Mouse (Mus musculus) embryonic facial prominence, embryonic 15.5 days (tissue): ENCODE results near the gene Clstn2. TPM values are rescaled to one million over a fixed set of nuclear protein-coding genes. Genes with fewer than 3 reads are reported as not detected.

Source experiments
- ATAC-seq: fragments of 200-750 bp; cut with Nextera tagmentation; 2 replicates; pipeline ENCODE4 v1.8.0; 2017; ENCODE audit warnings: low read depth, moderate TSS enrichment; ENCODE audit not compliant: insufficient number of reproducible peaks, low FRiP score, low TSS enrichment
- H3K27ac ChIP-seq: fragments of 300-500 bp; sonication (generic); replicated peaks from 2 replicates; pipeline ENCODE4 v1.5.1; 2015; ENCODE audit warnings: mild to moderate bottlenecking, inconsistent platforms
- H3K27me3 ChIP-seq: fragments of 300-500 bp; sonication (generic); 2 replicates; pipeline ENCODE4 v1.6.1; 2015; ENCODE audit warnings: inconsistent platforms
- H3K36me3 ChIP-seq: fragments of 300-500 bp; sonication (generic); 2 replicates; pipeline ENCODE4 v1.6.1; 2015; ENCODE audit warnings: mild to moderate bottlenecking, inconsistent platforms
- H3K4me1 ChIP-seq: fragments of 300-500 bp; sonication (generic); 2 replicates; pipeline ENCODE4 v1.6.1; 2015; ENCODE audit warnings: inconsistent platforms
- H3K4me2 ChIP-seq: fragments of 300-500 bp; sonication (generic); replicated peaks from 2 replicates; pipeline ENCODE4 v1.6.1; 2015; ENCODE audit warnings: mild to moderate bottlenecking, inconsistent platforms
- H3K4me3 ChIP-seq: fragments of 300-500 bp; sonication (generic); replicated peaks from 2 replicates; pipeline ENCODE4 v1.5.1; 2015; ENCODE audit warnings: mild to moderate bottlenecking, inconsistent platforms
- H3K9ac ChIP-seq: fragments of 300-500 bp; sonication (generic); 2 replicates; pipeline ENCODE4 v1.6.1; 2015; ENCODE audit warnings: inconsistent platforms
- H3K9me3 ChIP-seq: fragments of 300-500 bp; sonication (generic); replicated peaks from 2 replicates; pipeline ENCODE4 v1.6.1; 2016; ENCODE audit warnings: inconsistent platforms
- WGBS: fragments of 180-500 bp; shearing (Covaris S2); methylation state at CpG from one replicate; pipeline ENCODE4 v1.1.7; 2015; 5-methylcytosine and 5-hydroxymethylcytosine counted together
- polyA plus RNA-seq: library from polyadenylated mRNA; unstranded; fragments of >200 nt; fragmentation: Nextera tagmentation; extraction: Ambion mirVana; gene quantifications from 2 replicates; pipeline ENCODE4 v1.2.1, GENCODE M21; 2015

The Clstn2 gene
- polyA plus RNA-seq, 1 experiment from 2014 or later = 3.3 TPM

DNA sequence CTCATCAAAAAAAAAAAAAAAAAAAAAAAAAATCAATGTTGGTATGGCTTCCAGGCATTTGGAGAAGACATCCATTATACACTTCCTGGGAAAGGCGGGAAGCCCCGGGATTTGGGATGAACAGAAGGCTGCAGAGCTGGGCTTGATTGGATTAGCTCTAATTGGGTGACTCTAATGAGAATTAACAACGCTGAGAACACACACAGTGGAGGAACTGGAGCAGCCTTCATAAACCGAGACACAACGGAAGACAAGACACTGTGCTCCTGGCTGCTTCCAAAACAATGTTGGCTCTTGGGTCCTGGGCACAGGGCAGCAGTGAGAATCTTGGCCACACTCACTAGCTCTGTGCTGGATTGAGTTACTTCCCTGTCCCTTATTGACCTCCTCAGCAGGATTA lies 360.3 kb downstream of the Clstn2 start:
- H3K4me3 ChIP-seq = no peak overlapping the region
- no peaks in the 10 kb centered on the region for H3K36me3 ChIP-seq
- no peak overlapping the region for H3K27ac ChIP-seq
- no peak overlapping the region for H3K4me2 ChIP-seq
- H3K9me3 ChIP-seq = no peaks in the 10 kb centered on the region
- H3K9ac ChIP-seq = no peak overlapping the region
- ATAC-seq = no peak
- H3K4me1 ChIP-seq = no peaks in the 10 kb centered on the region
- no peaks in the 10 kb centered on the region for H3K27me3 ChIP-seq
- 14% methylated on average over 5 of the region's 5 CpGs for WGBS

- no peaks in the 10 kb centered on the region for H3K36me3 ChIP-seq
- H3K9me3 ChIP-seq = no peaks in the 10 kb centered on the region
- ATAC-seq = no peak
- WGBS = 23% methylated on average over 1 of the region's 1 CpGs
- H3K4me3 ChIP-seq = no peak overlapping the region
- H3K4me2 ChIP-seq = no peak overlapping the region
- no peaks in the 10 kb centered on the region for H3K27me3 ChIP-seq
- H3K9ac ChIP-seq = no peak overlapping the region
- no peaks in the 10 kb centered on the region for H3K4me1 ChIP-seq
- H3K27ac ChIP-seq = no peak overlapping the region
These were observed 360.8 kb downstream of the Clstn2 start for GRCm38 (mm10) chr9:97672224-97672623.

DNA sequence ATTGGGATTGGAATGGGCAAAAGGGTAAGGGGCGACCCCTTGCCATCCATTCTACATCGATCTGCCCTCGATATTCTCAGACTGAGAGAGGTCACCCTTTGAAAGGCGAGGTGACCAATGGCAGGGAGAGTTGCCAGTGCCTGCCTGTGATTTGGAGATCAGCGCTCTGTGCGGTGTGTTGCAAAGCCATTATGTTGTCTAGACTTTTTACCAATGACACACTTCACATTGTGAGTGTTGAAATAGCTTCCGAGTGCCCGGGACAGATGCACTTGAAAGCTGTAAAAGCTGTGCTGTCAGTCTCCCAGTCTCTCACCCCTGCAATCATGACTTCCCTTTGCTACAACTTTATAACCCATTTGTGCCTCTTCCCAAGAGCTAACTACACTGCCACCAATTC lies 362.3 kb downstream of the Clstn2 start:
- H3K4me3 ChIP-seq = no peak overlapping the region
- H3K9ac ChIP-seq = no peak overlapping the region
- no peaks in the 10 kb centered on the region for H3K36me3 ChIP-seq
- 83% methylated on average over 8 of the region's 8 CpGs for WGBS
- no peaks in the 10 kb centered on the region for H3K4me1 ChIP-seq
- no peak overlapping the region for H3K27ac ChIP-seq
- H3K4me2 ChIP-seq = no peak overlapping the region
- no peaks in the 10 kb centered on the region for H3K9me3 ChIP-seq
- no peak for ATAC-seq
- no peaks in the 10 kb centered on the region for H3K27me3 ChIP-seq

- no peak overlapping the region for H3K27ac ChIP-seq
- no peaks in the 10 kb centered on the region for H3K36me3 ChIP-seq
- H3K9ac ChIP-seq = no peak overlapping the region
- no peaks in the 10 kb centered on the region for H3K4me1 ChIP-seq
- H3K4me3 ChIP-seq = no peak overlapping the region
- no peaks in the 10 kb centered on the region for H3K27me3 ChIP-seq
- H3K4me2 ChIP-seq = no peak overlapping the region
- ATAC-seq = no peak
- H3K9me3 ChIP-seq = no peaks in the 10 kb centered on the region
- WGBS = 78% methylated on average over 4 of the region's 4 CpGs
These were observed 372.0 kb downstream of the Clstn2 start for GRCm38 (mm10) chr9:97660989-97661388.

- Histone ChIP-seq H3K4me2 (no peak overlapping the region), H3K9ac (no peak overlapping the region), H3K4me3 (no peak overlapping the region), H3K4me1 (no peaks in the 10 kb centered on the region), H3K9me3 (no peaks in the 10 kb centered on the region), H3K36me3 (no peaks in the 10 kb centered on the region), H3K27ac (no peak overlapping the region), H3K27me3 (no peaks in the 10 kb centered on the region)
- ATAC-seq = no peak
- 76% methylated on average over 3 of the region's 3 CpGs for WGBS
These were observed 374.2 kb downstream of the Clstn2 start for GRCm38 (mm10) chr9:97658736-97659135.

DNA sequence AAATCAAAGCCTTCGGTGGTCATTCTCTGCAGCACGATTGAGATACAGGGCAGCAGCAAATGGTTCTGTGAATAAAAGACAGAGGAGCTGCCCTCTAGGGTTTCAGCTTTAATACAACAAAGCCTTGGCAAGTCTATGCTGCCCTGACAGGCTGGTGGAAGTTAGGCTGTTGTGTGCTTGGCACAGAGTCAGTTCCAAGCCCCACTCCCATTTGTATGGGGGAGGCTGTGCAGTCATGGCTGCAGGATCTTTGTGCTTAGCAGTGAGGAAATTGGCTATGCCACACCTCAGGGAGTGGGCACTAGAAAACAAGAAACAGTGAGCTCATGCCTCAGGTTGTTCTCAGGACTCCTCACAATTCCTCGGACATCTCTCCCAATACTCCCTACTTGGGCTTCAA lies 384.6 kb downstream of the Clstn2 start:
- Histone ChIP-seq H3K9me3 (no peaks in the 10 kb centered on the region), H3K27me3 (no peaks in the 10 kb centered on the region), H3K9ac (no peak overlapping the region), H3K4me1 (no peaks in the 10 kb centered on the region), H3K4me3 (no peak overlapping the region), H3K27ac (no peak overlapping the region), H3K4me2 (no peak overlapping the region), H3K36me3 (no peaks in the 10 kb centered on the region)
- WGBS = 65% methylated on average over 3 of the region's 3 CpGs
- no peak for ATAC-seq

DNA sequence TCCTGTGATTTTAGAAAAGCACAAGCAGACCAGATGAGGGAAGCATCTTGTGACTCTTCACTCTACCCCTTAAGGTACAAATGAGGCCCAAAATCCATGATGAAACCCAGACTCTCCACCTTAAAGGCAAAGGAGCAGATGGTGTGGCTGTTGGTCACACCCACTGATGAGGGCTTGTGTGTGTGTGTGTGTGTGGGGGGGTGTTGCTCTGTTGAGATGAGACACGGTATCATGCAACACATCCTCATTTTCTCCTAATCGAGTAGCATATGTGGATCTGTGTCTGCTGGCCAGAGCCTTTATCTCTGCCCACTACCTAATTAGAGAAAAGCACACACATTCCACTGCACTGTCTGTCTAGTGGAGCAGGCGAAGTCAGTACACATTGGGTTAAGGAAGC lies 387.2 kb downstream of the Clstn2 start:
- no peaks in the 10 kb centered on the region for H3K27me3 ChIP-seq
- no peak overlapping the region for H3K4me3 ChIP-seq
- 68% methylated on average over 3 of the region's 3 CpGs for WGBS
- no peaks in the 10 kb centered on the region for H3K36me3 ChIP-seq
- H3K9ac ChIP-seq = no peak overlapping the region
- no peak overlapping the region for H3K27ac ChIP-seq
- no peak overlapping the region for H3K4me2 ChIP-seq
- H3K9me3 ChIP-seq = no peaks in the 10 kb centered on the region
- ATAC-seq = no peak
- H3K4me1 ChIP-seq = no peaks in the 10 kb centered on the region

DNA sequence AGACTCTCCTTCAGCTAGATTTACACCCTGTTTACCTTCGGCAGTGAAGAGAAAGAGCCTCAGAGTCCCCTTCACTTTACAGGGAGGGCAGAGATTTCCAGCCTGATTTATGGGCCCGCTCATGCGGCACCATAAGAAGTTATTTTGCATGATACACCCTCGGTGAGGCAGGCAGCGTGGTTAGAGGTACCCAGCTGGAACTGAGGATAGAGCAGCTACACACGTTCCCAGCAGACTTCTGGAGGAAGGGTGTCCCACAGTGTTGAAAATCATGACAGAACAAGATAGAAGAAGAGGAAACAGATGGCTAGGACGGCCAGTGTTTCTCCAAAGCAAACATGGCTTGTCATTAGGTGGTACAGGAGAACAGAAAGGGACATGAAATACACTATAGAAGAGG lies 390.6 kb downstream of the Clstn2 start:
- no peak overlapping the region for H3K9ac ChIP-seq
- no peak overlapping the region for H3K4me3 ChIP-seq
- H3K27me3 ChIP-seq = no peaks in the 10 kb centered on the region
- no peak overlapping the region for H3K27ac ChIP-seq
- no peaks in the 10 kb centered on the region for H3K9me3 ChIP-seq
- H3K4me2 ChIP-seq = no peak overlapping the region
- no peak for ATAC-seq
- H3K4me1 ChIP-seq = no peaks in the 10 kb centered on the region
- no peaks in the 10 kb centered on the region for H3K36me3 ChIP-seq
- WGBS = 76% methylated on average over 7 of the region's 7 CpGs

DNA sequence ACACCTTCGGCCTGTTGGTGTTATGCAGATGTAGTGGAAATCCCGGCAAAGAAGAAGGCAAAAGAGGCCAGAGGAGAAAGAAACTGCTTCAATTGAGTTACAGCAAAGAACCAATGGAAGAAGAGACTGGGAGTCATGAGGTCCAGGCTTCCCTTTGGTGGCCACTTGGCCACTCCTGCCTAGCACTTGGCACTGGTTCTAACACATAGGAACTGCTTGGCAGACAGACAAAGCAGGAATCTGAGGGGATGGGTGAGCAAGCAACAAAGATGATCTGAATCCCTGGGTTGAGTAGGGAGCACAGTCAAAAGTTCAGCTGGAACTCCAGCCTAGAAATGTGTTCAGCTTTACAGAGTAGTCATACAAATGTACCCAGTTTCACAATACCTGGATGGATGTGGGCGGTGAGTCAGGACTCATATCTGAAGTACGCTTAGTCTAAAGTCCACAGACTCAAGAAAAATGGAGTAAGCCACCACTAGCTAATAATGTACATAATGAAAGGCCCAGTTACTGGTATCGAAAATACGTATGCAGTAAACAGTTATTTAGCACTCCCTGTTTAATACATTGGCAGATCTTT lies 392.9 kb downstream of the Clstn2 start:
- Histone ChIP-seq H3K27me3 (no peaks in the 10 kb centered on the region), H3K4me3 (no peak overlapping the region), H3K9ac (no peak overlapping the region), H3K4me2 (no peak overlapping the region), H3K27ac (no peak overlapping the region), H3K9me3 (no peaks in the 10 kb centered on the region), H3K36me3 (no peaks in the 10 kb centered on the region), H3K4me1 (no peaks in the 10 kb centered on the region)
- no peak for ATAC-seq
- 89% methylated on average over 6 of the region's 6 CpGs for WGBS

- Histone ChIP-seq H3K4me3 (no peak overlapping the region), H3K27me3 (no peaks in the 10 kb centered on the region), H3K27ac (no peak overlapping the region), H3K36me3 (no peaks in the 10 kb centered on the region), H3K4me2 (no peak overlapping the region), H3K9me3 (no peaks in the 10 kb centered on the region), H3K9ac (no peak overlapping the region), H3K4me1 (no peaks in the 10 kb centered on the region)
- no peak for ATAC-seq
- WGBS = 65% methylated on average over 9 of the region's 9 CpGs
These were observed 394.2 kb downstream of the Clstn2 start for GRCm38 (mm10) chr9:97638683-97639354.

DNA sequence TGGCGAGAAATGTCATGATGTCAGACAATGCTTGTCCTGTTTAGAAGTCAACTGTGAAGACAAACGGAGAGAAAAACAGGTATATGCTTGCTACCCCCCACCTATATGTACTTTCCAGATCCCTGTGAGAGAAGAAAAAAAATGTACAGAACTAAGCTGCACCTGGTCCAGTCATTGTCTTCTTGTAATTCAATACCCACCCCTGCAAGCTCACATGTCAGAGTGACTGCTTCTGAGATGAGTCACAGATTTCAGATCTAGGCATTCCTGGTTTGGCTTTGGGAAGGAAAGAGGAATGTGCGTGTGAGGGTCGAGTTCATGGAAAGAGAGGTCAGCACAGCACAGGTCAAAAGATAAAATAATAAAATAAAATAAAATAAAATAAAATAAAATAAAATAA lies 397.6 kb downstream of the Clstn2 start:
- Histone ChIP-seq H3K4me3 (no peak overlapping the region), H3K4me1 (no peaks in the 10 kb centered on the region), H3K4me2 (no peak overlapping the region), H3K27ac (no peak overlapping the region), H3K27me3 (no peaks in the 10 kb centered on the region), H3K36me3 (no peaks in the 10 kb centered on the region), H3K9me3 (no peaks in the 10 kb centered on the region), H3K9ac (no peak overlapping the region)
- no peak for ATAC-seq
- WGBS = 52% methylated on average over 4 of the region's 4 CpGs

DNA sequence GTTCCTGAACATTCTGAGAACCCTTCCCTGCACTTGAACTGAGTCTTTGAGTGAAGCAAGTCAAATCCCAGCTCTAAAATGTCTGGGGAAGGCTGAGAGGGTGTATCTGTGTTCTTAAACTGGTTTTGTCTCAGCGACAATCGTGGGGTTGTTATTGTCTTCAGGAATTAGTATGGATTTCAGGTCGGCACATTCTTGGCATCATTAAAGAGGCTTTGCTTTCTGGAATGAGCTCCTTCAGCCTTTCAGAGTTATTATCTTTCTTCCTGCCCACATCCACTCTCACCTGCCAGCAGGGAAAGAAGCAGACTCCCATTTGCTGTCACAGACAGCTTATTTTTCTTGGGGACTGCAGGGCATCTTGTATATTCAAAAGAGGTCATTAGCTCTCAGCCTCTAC lies 398.1 kb downstream of the Clstn2 start:
- Histone ChIP-seq H3K27me3 (no peaks in the 10 kb centered on the region), H3K4me2 (no peak overlapping the region), H3K4me1 (no peaks in the 10 kb centered on the region), H3K36me3 (no peaks in the 10 kb centered on the region), H3K9me3 (no peaks in the 10 kb centered on the region), H3K9ac (no peak overlapping the region), H3K4me3 (no peak overlapping the region), H3K27ac (no peak overlapping the region)
- WGBS = 56% methylated on average over 3 of the region's 3 CpGs
- no peak for ATAC-seq
